Mouse (Mus musculus) heart, embryonic 11.5 days (tissue): Measurements from ENCODE around the gene Gpr137. TPM values are rescaled to one million over a fixed set of nuclear protein-coding genes. Genes with fewer than 3 reads are reported as not detected.
A peak's percentile ranks its signal among the peaks of the same experiment; 100 is the strongest.

Source experiments
- ATAC-seq: fragments of 200-750 bp; cut with Nextera tagmentation; replicated peaks from 2 replicates; pipeline ENCODE4 v1.8.0; 2017; ENCODE audit warnings: moderate library complexity; ENCODE audit not compliant: insufficient number of reproducible peaks, low FRiP score, low TSS enrichment
- H3K27ac ChIP-seq: fragments of 300-500 bp; sonication (generic); 2 replicates; pipeline ENCODE4 v1.5.1; 2014; ENCODE audit warnings: mild to moderate bottlenecking, low read depth, low read length
- H3K27me3 ChIP-seq: fragments of 300-500 bp; sonication (generic); 2 replicates; pipeline ENCODE4 v1.6.1; 2014; ENCODE audit warnings: mild to moderate bottlenecking, low read length, mixed read lengths; ENCODE audit not compliant: control insufficient read depth, insufficient read depth
- H3K36me3 ChIP-seq: fragments of 300-500 bp; sonication (generic); 2 replicates; pipeline ENCODE4 v1.6.1; 2014; ENCODE audit warnings: mild to moderate bottlenecking, low read length, moderate library complexity, mixed read lengths; ENCODE audit not compliant: control insufficient read depth, insufficient read depth
- H3K4me1 ChIP-seq: fragments of 300-500 bp; sonication (generic); 2 replicates; pipeline ENCODE4 v1.6.1; 2014; ENCODE audit warnings: low read length; ENCODE audit not compliant: control insufficient read depth, insufficient read depth
- H3K4me2 ChIP-seq: fragments of 300-500 bp; sonication (generic); 2 replicates; pipeline ENCODE4 v1.6.1; 2014; ENCODE audit warnings: mild to moderate bottlenecking, moderate library complexity
- H3K4me3 ChIP-seq: fragments of 300-500 bp; sonication (generic); 2 replicates; pipeline ENCODE4 v1.5.1; 2014; ENCODE audit warnings: low read depth, low read length
- H3K9ac ChIP-seq: fragments of 300-500 bp; sonication (generic); 2 replicates; pipeline ENCODE4 v1.6.1; 2014; ENCODE audit warnings: mild to moderate bottlenecking, low read depth, low read length, moderate library complexity
- H3K9me3 ChIP-seq: fragments of 300-500 bp; sonication (generic); replicated peaks from 2 replicates; pipeline ENCODE4 v1.6.1; 2016; ENCODE audit warnings: low read length; ENCODE audit not compliant: control insufficient read depth
- WGBS: fragments of 180-500 bp; shearing (Covaris S2); extraction: QIAGEN DNeasy Blood & Tissue Kit; methylation state at CpG from one replicate; pipeline ENCODE4 v1.1.7; 2014; ENCODE audit not compliant: insufficient replicate concordance; 5-methylcytosine and 5-hydroxymethylcytosine counted together
- polyA plus RNA-seq: library from polyadenylated mRNA; unstranded; fragments of >200 nt; fragmentation: Nextera tagmentation; extraction: Ambion mirVana; gene quantifications from 2 replicates; pipeline ENCODE4 v1.2.1, GENCODE M21; 2014

Gpr137 gene
- polyA plus RNA-seq, 1 experiment from 2014 or later, result 22.4 TPM

DNA sequence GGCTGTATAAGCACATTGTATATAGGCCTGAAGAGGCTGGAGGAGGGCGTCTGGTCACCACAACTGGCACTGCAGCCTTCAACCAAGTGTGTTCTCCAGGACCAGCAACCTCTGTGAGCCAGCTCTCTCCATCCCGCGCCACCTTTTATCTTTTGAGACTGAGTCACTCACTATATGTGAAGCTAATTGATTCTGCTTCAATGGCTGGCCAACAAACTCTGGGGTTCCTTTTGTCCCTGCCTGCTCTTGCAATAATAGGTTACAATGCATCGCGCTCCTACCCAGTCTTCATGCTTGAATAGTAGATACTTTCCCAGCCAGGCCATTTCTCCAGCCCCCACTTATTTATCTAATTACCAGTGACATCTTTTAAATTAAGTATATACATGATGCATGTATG, 41.3 kb upstream of the Gpr137 start:
- Histone ChIP-seq H3K9ac (no peak overlapping the region), H3K4me3 (no peak overlapping the region), H3K4me2 (no peak overlapping the region), H3K36me3 (peaks cover 21% of the 10 kb centered on the region), H3K27ac (no peak overlapping the region), H3K9me3 (no peaks in the 10 kb centered on the region), H3K4me1 (peaks cover 33% of the 10 kb centered on the region), H3K27me3 (no peaks in the 10 kb centered on the region)
- ATAC-seq, result no peak
- WGBS, result 95% methylated on average over 5 of the region's 5 CpGs

DNA sequence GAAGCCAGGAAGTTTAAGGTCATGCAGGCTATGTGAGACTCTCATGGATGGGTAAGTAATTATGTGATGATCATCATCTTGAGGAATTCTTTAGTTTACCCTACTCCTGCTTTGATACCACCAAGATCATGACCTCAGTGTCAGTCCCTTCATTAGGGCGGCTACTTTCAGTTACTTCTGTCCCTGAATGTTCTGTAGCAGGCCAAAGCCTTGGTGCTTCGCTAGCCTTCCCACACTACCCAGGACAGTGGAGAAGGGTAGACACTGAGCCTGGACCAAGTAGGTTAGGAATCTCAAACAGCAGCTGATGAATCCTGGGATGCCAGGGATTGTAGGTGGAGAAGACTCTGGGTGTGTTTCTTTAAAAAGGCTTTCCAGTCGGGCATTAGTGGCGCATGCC, 39.2 kb upstream of the Gpr137 start:
- no peaks in the 10 kb centered on the region for H3K9me3 ChIP-seq
- peaks cover 40% of the 10 kb centered on the region for H3K4me1 ChIP-seq
- peak overlapping the region; percentile 94 for H3K4me2 ChIP-seq
- H3K9ac ChIP-seq, result peak overlapping the region; percentile 89; the same call in 1 of the 2 replicates
- peak overlapping the region; percentile 74; the same call in 1 of the 2 replicates for H3K4me3 ChIP-seq
- ATAC-seq, result no peak
- H3K36me3 ChIP-seq, result peaks cover 28% of the 10 kb centered on the region
- 87% methylated on average over 4 of the region's 4 CpGs for WGBS
- H3K27me3 ChIP-seq, result no peaks in the 10 kb centered on the region
- no peak overlapping the region for H3K27ac ChIP-seq

DNA sequence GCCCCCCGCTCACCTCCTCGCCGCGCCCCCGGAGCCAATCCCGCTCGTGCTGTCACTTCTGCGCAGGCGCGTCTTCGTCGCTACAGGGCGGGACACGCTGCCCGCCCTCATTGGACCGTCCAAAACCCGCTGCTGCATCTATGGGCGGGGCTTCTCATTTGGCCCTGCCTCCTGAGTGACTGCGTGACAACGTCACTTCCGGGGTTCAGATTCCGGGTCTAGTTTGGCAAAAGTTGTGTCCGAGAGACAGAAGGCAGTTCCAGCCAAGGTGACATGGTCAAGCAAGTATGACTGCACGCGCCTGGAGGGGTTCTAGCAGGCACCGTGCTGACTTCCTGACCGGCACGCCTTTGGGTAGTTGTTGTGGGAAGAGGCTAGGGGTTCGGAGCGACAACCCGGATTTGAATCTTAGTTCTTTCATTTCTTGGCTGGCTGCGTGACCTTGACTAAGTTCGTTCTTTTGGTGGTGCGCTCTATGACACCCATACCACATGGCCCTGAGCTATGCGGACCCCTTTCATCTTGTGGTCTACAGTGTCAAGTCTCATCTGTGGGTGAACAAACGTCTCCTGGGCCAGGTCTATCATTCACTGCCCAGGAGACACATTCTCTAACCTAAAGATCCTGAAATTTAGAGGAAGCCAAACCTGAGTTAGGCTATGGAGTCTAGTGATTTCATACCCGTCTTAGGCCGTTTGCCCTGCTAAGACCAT, 38.3 kb upstream of the Gpr137 start, which contains the start of gene Fkbp2:
Gene Fkbp2 (minus strand): TSS at position 121 of the 713 bp plus-strand sequence.
- Histone ChIP-seq H3K4me1 (peaks cover 39% of the 10 kb centered on the region), H3K27ac (peak within 1 kb of the TSS; percentile 96), H3K4me2 (peak within 1 kb of the TSS; percentile 94), H3K36me3 (peaks cover 28% of the 10 kb centered on the region), H3K9ac (peak within 1 kb of the TSS; percentile 89), H3K4me3 (peak within 1 kb of the TSS; percentile 74), H3K27me3 (no peaks in the 10 kb centered on the region), H3K9me3 (no peaks in the 10 kb centered on the region)
- 1% methylated on average over 38 of the region's 38 CpGs for WGBS
- peak; percentile 87 for ATAC-seq

DNA sequence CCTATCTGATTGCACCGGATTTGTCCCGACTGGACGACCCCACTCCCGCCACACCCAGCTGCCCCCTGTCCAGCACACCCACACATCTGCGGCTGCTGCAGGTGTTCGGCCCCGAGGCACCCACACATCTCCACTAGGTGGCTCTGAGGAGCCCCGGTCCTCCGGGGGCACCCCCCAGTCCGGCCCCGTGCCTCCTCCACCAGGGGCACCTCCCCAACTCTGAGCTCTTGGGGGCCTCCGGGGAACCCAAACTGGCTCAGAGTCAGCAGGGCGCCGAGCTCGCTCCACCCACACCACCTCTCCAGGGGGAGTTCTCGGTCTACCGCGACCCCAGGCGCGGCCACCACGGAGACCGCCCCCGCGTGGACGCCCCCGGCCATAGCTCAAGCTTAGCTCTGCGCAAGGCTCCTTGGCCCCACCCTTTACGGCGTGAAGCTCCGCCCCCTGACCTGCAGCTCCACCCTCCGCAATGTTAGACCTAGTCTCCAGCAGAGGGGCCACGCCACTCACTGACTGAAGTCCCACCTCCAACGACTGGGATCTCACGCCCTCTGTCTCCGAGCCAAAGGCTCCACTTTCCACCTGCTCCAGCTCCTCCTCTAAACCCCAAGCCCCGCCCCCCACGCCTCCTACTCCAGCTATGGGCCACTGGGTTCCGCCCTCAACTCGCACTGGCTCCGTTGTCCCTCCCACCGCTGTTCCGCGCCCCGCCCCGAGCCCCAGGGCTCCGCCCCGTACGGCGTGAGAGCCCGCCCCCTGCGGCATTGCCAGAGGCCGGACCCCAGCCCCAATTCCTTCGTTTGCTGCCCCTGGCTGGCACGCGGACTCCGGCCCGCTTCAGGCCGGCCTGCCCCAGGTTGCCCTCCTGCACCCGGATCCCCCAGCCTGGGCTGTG, 37.5 kb upstream of the Gpr137 start:
- H3K36me3 ChIP-seq, result peaks cover 23% of the 10 kb centered on the region

DNA sequence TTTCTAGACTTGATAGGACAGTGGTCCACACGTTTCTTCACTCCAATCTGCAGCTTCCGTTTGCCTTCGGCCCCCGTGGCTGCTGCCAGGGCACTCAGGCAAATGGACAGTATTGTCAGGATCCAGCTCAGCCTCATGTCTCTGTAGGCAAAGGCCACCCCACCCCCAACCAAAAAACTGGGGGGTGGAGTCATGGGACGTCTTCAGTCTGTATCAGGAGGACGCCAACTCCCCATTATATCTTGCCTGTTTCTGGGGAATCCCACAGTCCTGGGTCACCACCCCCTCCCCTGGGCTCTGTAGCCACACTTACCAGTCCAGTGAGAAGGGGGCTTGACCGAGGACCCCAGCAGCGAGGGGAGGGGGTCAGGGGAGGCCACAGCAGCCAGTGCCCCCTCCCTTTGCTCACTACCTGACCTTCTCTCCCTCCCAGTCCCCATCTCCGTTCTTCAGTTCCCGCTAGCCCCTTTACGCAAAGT, 36.8 kb upstream of the Gpr137 start:
- H3K4me2 ChIP-seq, result peak overlapping the region; percentile 94
- no peak for ATAC-seq
- no peaks in the 10 kb centered on the region for H3K27me3 ChIP-seq
- peaks cover 40% of the 10 kb centered on the region for H3K4me1 ChIP-seq
- peak overlapping the region; percentile 74 for H3K4me3 ChIP-seq
- peaks cover 21% of the 10 kb centered on the region for H3K36me3 ChIP-seq
- no peaks in the 10 kb centered on the region for H3K9me3 ChIP-seq
- H3K27ac ChIP-seq, result peak overlapping the region; percentile 65
- H3K9ac ChIP-seq, result peak overlapping the region; percentile 74
- 6% methylated on average over 11 of the region's 11 CpGs for WGBS

More for the DNA sequence above, 37.5 kb upstream of the Gpr137 start:
- WGBS, result under 1% methylated on average over 53 of the region's 59 CpGs
- no peaks in the 10 kb centered on the region for H3K9me3 ChIP-seq
- peaks cover 39% of the 10 kb centered on the region for H3K4me1 ChIP-seq
- peak overlapping the region; percentile 94 for H3K4me2 ChIP-seq
- ATAC-seq, result peak; percentile 90
- peak overlapping the region; percentile 89 for H3K9ac ChIP-seq
- no peaks in the 10 kb centered on the region for H3K27me3 ChIP-seq
- H3K27ac ChIP-seq, result peak overlapping the region; percentile 96
- peak overlapping the region; percentile 74 for H3K4me3 ChIP-seq

DNA sequence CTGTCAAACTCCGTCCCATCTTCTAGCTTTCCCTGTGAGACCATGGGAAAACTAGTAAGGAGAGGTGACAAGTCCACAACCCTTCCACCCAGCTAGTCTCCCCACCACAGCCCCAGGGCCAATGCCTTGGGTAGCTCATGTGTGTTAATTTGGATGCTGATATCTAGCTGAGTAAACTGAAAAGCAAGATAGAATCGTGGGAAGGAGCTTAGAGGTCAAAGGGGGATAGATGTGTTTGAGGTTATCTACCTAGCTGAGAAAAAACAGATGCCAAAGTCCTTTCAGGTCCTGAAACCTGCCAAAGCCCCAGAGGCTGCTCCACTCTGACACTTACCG, 36.3 kb upstream of the Gpr137 start:
- peak overlapping the region; percentile 65; the same call in 1 of the 2 replicates for H3K27ac ChIP-seq
- H3K4me1 ChIP-seq, result peaks cover 44% of the 10 kb centered on the region
- peak overlapping the region; percentile 74 for H3K9ac ChIP-seq
- H3K4me2 ChIP-seq, result peak overlapping the region; percentile 94
- H3K36me3 ChIP-seq, result peaks cover 17% of the 10 kb centered on the region
- H3K4me3 ChIP-seq, result peak overlapping the region; percentile 74
- ATAC-seq, result no peak
- no peaks in the 10 kb centered on the region for H3K9me3 ChIP-seq
- H3K27me3 ChIP-seq, result no peaks in the 10 kb centered on the region
- 28% methylated on average over 3 of the region's 3 CpGs for WGBS

DNA sequence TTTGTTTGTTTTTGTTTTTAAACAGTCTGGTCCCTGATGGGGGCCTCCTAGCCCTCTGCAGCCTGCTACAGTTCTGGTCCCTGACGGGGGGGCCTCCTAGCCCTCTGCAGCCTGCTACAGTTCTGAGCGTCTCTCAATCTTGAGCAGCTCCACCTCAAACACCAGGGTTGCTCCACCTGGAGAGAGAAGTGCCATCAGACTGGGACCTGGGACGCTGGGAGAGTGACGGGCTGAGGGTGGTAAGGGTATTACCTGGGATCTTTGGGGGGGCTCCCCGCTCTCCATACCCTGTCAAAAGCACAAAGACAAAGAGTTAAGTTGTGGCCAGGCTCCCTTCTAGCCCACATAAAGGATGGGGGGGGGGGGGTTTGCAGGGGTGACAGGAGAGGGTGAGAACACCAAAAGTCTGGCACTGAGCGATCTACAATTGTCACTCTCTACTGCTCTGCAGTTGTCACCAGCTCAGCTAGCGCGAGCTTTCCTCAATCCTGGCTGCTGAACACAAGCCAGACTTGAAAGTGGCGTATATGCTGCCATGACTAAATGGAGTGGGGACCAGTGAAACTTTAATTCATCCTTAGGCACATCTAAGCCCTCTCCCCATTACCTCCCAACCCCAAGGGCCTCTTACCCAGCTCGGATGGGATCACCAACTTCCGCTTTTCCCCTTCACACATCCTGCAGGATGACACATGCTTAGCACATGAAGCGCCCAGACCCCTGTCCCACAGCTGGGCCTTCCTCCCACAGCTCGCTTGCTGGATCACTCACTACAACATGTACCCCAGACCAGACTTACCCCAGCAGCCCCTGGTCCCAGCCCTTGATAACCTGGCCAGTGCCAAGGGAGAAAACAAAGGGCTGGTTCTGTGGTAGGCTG, 35.7 kb upstream of the Gpr137 start:
- Histone ChIP-seq H3K27ac (peak overlapping the region; percentile 65; the same call in 1 of the 2 replicates), H3K27me3 (no peaks in the 10 kb centered on the region), H3K9me3 (no peaks in the 10 kb centered on the region), H3K36me3 (peaks cover 14% of the 10 kb centered on the region), H3K4me1 (peaks cover 44% of the 10 kb centered on the region), H3K4me3 (peak overlapping the region; percentile 74; the same call in 1 of the 2 replicates), H3K9ac (peak overlapping the region; percentile 74; the same call in 1 of the 2 replicates), H3K4me2 (peak overlapping the region; percentile 94; the same call in 1 of the 2 replicates)
- 70% methylated on average over 13 of the region's 13 CpGs for WGBS
- no peak for ATAC-seq
